Mouse (Mus musculus) common myeloid progenitor, adult 5-6 weeks (primary cell): ENCODE data around the gene Gm13697. TPM values are rescaled to one million over a fixed set of nuclear protein-coding genes. Genes with fewer than 3 reads are reported as not detected.
"Not testable (repeated sequence)": the region's sequence is repeated elsewhere in the genome, so short reads cannot be mapped to it uniquely, and the experiment has no call there.

Experiments used
- ATAC-seq: replicated peaks from 2 replicates; pipeline ENCODE4 v1.8.0; 2016; ENCODE audit warnings: low read depth, mild to moderate bottlenecking, moderate TSS enrichment, inconsistent platforms; ENCODE audit not compliant: poor library complexity, severe bottlenecking
- total RNA-seq: library from RNA; stranded (forward); fragments of 200-1000, 187-1606 nt; gene quantifications from 2 replicates; pipeline ENCODE4 v1.2.3, GENCODE M21; 2017

The Gm13697 gene
- 0.09 and 0.10 TPM in 2 replicates for total RNA-seq

DNA sequence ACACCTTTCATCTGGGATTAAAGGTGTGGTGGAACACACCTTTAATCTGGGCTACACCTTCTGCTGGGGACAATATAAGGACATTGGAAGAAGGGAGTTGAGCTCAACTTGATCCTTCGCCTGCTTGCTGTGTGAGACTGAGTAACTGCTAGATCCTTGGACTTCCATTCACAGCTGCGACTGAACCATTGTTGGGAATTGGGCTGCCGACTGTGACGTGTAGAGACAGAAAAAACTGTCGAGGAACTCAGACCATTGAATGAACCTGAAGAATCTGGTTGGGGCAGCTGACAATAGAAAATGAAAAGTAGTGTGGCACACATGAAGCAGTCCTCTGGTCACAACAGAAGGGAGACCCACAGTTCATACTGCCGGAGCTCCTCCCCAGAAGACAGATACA is at the start of gene Gm13697:
Gene Gm13697, plus strand, starts transcription at position 301 of the 400 bp plus-strand sequence.
- ATAC-seq = not testable (repeated sequence)

DNA sequence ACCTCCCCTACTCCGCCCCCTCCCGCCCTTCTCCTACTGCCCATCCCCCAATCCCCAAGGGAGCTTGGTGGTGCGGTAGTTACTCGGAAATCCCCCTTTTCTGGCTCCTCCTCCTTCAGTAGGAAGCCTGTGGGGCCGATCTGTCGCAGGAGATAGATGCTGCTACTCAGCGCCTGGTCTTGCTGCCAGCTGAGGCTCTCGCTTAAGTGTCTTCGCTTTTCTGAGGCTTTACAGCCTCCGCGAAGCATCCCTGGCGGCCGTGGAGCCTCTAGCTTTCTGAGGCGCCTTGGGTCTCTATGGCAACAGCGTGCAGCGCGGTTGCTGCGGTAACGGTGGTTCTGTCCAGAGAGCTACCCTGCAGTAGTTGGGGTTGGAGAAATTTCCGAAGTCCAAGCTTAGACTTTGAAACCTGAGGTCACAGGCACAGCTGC is 43.6 kb upstream of the Gm13697 start, which contains the start of gene Zswim2:
Gene Zswim2, minus strand, starts transcription at position 298 of the 431 bp plus-strand sequence.
- peak; percentile 97 for ATAC-seq

DNA sequence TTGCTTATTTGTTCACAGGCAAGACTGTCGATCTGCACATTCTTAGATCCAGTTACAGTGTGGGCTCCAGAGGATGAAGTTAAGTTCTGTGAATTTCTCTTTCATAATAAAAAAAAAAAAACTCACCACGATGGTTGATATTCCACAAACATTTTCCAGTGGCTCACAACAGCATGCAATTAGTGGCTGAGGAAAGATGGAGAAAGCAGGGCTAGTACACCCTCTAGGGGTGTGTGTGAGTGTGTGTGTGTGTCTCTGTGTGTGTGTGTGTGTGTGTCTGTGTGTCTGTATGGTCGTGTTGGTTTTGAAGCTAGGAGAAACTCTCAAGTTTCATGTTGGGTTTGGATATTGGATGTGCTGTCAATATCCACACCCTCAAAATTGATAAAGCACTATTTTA is 43.2 kb upstream of the Gm13697 start:
- ATAC-seq = no peak

DNA sequence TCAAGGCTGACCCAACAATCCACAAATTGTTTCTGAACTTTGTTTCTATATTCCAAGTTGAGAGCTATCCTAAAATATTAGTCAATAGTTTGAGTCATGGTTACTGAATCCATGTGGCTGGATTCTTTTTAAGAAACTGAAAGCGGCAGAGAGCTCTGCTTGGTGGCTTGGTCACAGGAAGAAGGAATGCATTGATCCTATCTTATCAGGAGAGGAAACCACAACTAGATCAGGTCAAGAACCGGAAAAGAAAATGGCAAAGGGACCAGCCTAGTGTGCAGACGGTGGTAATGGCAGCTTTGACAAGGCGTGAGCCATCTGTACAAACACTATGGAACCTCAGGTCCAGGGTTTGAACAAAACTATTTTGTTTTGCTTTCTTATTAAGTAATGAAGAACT is 42.8 kb upstream of the Gm13697 start:
- ATAC-seq = peak; percentile 48; the same call in 1 of the 2 replicates

DNA sequence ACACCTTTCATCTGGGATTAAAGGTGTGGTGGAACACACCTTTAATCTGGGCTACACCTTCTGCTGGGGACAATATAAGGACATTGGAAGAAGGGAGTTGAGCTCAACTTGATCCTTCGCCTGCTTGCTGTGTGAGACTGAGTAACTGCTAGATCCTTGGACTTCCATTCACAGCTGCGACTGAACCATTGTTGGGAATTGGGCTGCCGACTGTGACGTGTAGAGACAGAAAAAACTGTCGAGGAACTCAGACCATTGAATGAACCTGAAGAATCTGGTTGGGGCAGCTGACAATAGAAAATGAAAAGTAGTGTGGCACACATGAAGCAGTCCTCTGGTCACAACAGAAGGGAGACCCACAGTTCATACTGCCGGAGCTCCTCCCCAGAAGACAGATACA is 29.1 kb upstream of the Gm13697 start, which contains the start of gene Gm13698:
Gene Gm13698, plus strand, starts transcription at position 301 of the 400 bp plus-strand sequence.
- ATAC-seq = not testable (repeated sequence)

DNA sequence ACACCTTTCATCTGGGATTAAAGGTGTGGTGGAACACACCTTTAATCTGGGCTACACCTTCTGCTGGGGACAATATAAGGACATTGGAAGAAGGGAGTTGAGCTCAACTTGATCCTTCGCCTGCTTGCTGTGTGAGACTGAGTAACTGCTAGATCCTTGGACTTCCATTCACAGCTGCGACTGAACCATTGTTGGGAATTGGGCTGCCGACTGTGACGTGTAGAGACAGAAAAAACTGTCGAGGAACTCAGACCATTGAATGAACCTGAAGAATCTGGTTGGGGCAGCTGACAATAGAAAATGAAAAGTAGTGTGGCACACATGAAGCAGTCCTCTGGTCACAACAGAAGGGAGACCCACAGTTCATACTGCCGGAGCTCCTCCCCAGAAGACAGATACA is 23.3 kb upstream of the Gm13697 start, which contains the start of gene Gm13693:
Gene Gm13693, plus strand, starts transcription at position 301 of the 400 bp plus-strand sequence.
- not testable (repeated sequence) for ATAC-seq

DNA sequence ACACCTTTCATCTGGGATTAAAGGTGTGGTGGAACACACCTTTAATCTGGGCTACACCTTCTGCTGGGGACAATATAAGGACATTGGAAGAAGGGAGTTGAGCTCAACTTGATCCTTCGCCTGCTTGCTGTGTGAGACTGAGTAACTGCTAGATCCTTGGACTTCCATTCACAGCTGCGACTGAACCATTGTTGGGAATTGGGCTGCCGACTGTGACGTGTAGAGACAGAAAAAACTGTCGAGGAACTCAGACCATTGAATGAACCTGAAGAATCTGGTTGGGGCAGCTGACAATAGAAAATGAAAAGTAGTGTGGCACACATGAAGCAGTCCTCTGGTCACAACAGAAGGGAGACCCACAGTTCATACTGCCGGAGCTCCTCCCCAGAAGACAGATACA is 17.5 kb upstream of the Gm13697 start, which contains the start of gene Gm13695:
Gene Gm13695, plus strand, starts transcription at position 301 of the 400 bp plus-strand sequence.
- not testable (repeated sequence) for ATAC-seq

DNA sequence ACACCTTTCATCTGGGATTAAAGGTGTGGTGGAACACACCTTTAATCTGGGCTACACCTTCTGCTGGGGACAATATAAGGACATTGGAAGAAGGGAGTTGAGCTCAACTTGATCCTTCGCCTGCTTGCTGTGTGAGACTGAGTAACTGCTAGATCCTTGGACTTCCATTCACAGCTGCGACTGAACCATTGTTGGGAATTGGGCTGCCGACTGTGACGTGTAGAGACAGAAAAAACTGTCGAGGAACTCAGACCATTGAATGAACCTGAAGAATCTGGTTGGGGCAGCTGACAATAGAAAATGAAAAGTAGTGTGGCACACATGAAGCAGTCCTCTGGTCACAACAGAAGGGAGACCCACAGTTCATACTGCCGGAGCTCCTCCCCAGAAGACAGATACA is 11.7 kb upstream of the Gm13697 start, which contains the start of gene Gm13696:
Gene Gm13696, plus strand, starts transcription at position 301 of the 400 bp plus-strand sequence.
- not testable (repeated sequence) for ATAC-seq

DNA sequence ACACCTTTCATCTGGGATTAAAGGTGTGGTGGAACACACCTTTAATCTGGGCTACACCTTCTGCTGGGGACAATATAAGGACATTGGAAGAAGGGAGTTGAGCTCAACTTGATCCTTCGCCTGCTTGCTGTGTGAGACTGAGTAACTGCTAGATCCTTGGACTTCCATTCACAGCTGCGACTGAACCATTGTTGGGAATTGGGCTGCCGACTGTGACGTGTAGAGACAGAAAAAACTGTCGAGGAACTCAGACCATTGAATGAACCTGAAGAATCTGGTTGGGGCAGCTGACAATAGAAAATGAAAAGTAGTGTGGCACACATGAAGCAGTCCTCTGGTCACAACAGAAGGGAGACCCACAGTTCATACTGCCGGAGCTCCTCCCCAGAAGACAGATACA is 5.9 kb upstream of the Gm13697 start, which contains the start of gene Gm13694:
Gene Gm13694, plus strand, starts transcription at position 301 of the 400 bp plus-strand sequence.
- not testable (repeated sequence) for ATAC-seq

DNA sequence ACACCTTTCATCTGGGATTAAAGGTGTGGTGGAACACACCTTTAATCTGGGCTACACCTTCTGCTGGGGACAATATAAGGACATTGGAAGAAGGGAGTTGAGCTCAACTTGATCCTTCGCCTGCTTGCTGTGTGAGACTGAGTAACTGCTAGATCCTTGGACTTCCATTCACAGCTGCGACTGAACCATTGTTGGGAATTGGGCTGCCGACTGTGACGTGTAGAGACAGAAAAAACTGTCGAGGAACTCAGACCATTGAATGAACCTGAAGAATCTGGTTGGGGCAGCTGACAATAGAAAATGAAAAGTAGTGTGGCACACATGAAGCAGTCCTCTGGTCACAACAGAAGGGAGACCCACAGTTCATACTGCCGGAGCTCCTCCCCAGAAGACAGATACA is 5.7 kb downstream of the Gm13697 start, which contains the start of gene Gm13691:
Gene Gm13691, plus strand, starts transcription at position 301 of the 400 bp plus-strand sequence.
- ATAC-seq = not testable (repeated sequence)

DNA sequence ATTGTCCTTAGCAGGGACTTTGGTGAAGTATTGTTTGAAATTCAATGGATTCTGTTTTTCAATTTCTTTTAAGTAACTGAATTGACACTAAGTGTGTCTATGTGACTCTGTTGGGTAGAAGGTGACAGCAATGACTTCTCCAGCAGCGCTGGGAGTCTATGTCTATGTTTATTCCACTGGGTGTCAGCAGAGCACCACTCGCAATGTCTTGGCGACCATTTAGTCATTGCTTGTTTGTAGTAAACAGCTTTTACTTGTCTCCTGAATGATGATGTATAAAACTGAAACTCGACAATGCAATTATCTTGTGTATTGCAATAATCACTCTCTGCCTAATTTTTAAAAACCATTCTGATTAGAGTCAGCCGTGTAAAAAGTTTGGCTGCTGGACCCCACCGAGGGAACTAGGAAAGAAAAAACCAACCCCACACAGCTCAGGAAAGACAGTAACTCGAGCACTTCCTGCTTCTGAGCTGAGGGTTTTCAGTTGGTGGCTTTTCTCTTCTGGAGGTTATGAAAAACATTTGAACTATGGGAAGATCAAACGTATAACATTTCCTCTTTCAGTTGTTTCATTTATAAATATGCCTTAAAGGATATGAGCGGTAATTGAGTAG is 9.2 kb downstream of the Gm13697 start:
- ATAC-seq = peak; percentile 100

DNA sequence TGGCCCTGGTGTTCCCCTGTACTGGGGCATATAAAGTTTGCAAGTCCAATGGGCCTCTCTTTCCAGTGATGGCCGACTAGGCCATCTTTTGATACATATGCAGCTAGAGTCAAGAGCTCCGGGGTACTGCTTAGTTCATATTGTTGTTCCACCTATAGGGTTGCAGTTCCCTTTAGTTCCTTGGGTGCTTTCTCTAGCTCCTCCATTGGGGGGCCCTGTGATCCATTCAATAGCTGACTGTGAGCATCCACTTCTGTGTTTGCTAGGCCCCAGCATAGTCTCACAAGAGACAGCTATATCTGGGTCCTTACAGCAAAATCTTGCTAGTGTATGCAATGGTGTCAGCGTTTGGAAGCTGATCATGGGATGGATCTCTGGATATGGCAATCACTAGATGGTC is 10.0 kb downstream of the Gm13697 start:
- not testable (repeated sequence) for ATAC-seq

DNA sequence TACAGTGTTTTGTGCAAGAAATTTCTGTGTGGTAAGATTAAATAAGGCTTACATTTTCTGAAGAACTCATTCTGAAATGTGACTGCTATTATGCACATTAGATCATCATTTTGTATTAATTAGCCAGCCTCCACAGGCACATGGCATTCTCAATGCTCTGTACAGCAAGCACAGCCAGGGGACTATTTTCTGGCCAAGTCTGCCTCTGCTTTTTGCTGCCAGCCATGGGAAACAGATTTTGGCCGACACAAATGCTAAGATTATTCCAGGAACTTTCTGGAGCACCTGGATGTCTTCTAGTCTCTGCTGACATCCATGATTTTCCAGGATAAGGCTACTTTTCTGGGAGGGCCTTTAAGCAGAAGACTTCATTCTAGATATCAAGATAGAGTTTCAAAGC is 24.4 kb downstream of the Gm13697 start:
- ATAC-seq = no peak

DNA sequence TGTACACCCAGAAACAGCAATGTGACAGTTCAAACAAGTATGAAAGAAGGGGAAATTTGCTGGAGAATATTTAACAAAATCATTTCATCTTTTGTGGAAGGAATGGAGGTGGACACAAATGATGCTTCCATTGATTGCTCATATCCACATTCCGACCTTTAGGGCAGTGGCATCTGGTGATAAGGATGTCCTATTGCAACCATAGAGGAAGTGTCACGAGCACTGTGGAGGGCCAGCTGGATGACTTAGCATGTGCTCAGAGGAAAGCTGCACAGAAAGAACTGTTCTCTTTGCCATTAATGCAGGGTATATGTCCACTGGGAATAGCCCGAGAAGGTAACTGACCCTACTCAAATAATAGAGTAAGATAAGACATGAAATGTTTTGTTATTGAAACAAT is 25.3 kb downstream of the Gm13697 start:
- peak; percentile 87 for ATAC-seq

DNA sequence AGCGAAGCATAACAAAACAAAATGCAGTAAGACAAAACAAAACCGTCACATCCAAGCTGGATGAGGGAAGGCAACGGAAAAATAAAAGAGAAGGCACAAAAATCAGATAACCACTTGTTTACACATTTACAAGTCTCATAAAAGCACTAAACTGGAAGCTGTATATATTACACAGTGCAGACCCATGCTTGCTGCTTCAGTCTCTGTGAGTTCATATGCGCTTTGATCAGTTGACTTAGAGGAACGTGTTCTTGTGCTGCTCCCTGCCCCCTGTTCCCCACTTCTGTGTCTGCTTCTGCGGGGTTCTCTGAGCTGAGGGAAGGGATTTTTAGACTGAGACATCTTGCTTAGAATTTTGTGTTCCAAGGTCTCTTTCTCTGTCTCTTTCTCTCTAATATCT is 30.0 kb downstream of the Gm13697 start:
- no peak for ATAC-seq

DNA sequence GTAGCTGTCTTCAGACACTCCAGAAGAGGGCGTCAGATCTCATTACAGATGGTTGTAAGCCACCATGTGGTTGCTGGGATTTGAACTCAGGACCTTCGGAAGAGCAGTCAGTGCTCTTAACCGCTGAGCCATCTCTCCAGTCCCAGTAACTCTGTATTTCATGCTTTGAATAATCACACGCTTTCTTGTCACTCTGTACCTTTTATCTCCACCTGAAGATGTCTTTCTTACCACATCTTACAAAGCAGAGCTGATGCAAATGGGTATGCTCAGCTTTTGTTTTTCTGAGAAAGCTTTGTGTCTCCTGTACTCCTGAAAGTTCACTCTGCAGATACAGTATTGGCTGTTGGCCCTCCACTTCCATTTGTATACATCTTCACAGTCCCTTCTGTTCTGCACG is 31.7 kb downstream of the Gm13697 start:
- not testable (repeated sequence) for ATAC-seq

DNA sequence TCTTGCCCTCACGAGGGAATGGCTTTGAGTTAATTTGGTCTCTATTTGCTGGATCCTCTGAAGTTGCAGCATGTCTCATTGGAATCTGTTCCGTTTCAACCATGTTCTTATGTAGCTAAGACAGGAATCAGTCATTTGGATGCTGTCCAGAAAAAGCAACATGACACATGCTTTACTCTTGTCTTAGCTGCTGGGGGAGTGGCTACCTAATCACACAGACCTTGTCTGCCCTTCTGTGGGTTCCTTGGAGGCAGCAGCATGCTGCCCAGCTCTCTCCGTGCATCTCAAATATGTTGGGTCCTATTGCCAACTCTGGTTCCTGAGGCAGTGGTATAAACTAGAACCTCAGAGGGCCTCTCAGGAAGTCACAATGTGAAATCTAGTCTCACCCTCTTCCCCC is 33.8 kb downstream of the Gm13697 start:
- ATAC-seq = peak; percentile 57

DNA sequence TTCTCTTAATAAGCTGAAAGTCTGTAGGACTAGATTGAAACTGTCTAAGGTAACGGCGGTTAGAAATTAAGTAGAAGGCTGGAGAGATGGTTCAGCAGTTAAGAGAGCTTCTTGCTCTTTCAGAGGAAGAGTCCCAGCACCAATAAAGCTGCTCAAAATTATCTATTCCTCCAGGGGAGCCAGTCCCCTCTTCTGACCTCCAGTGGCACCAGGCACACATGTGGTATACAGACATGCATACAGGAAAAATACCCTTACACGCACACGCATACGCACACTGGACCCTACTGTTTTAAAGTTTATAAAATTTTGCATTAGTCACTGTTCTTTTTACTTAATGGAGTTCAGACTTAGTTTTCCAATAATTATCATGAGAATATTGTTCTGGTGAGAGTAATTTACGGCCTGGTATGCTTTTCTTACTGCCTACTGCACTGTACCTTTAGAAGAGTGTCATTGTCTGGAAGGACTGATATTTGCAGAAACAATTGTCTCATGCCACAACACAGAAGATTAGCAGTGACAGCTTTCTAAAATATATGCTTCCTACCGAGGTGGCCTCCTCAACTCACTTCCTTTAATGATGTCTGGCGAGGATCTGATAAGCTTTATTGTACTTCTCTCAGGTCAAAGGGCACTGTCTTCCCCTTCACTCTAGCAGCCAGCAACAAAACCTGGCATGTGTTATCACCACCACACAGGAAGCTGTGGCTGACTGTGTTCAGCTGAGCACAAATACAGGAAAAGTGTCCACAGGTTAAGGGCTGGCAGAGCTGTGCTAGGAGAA is 35.2 kb downstream of the Gm13697 start:
- ATAC-seq = peak; percentile 81

DNA sequence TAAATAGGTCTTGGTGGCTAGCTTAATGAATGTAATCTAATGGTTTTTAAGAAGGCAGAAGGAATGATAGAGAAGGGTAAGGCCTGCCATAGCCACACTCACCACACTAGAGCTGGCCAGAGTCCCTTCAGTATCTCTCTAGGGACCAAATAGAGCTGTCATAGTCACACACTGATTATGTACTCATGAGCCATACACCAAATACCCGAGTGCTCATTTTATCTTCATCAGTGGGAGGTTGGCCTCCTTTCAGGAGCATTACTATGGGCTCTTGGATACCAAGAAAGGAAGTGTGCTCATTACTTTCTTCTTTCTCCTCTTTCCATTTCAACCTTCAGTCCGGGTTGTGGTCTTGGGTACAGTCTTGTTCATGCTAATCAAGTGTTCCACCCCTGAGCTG is 37.4 kb downstream of the Gm13697 start:
- no peak for ATAC-seq

DNA sequence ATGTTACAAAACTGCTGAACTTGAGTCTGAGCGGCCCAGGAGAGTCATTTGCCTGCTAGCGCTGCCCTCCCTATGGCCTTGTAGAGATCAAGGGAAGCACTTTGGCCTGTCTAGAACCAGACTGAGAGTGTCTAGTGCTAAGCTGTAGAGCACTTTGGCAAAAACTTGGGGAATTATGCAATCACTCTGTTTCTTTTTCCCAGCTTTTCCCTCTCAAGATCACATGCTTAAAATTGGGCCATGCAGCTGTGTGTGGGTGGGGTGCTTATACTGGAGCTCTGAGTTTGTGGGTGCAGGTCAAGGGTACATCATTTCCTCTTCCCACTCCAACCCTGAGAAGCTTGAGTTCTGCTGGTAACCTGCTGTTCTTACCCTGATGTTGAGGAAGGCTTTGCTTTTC is 38.4 kb downstream of the Gm13697 start:
- ATAC-seq = no peak

DNA sequence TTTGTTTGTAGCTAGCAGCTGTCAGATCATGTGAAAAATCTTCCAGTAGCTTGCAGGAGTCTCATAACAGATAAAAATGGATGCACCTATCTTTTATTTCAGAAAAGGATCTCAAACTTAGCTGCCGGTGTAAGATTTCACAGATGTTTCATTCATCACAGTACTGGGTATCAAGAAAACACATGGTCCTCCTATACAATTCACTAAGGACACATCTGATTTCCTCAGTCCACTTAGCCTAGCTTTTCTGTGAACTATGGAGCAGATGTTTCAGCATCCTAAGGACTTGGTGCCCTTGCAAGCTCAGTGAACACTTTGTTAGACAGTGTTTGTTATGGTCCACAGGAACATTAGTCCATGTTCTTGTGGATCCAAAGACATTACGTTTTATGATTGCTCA is 38.8 kb downstream of the Gm13697 start:
- no peak for ATAC-seq
